Mouse (Mus musculus) MEL (cell line): ENCODE data around the gene Gdf11.

ENCODE experiments used
- EP300 ChIP-seq, 2 experiments: IDR thresholded peaks; 2 replicates each; pipeline ENCODE4 v1.6.1; 2011; ENCODE audit warnings: improper control_type of control experiment in 2 of 2, low read length in 2 of 2, low read depth in 1 of 2, mild to moderate bottlenecking in 1 of 2
- MYC ChIP-seq: IDR thresholded peaks from 2 replicates; pipeline ENCODE4 v1.6.1; 2011; ENCODE audit warnings: low read depth, mild to moderate bottlenecking, low read length, improper control_type of control experiment, moderate library complexity
- POLR2A ChIP-seq, 2 experiments: IDR thresholded peaks; 2 replicates each; pipeline ENCODE4 v1.6.1; 2011 to 2012; ENCODE audit warnings: low read length in 2 of 2, mild to moderate bottlenecking in 2 of 2, control low read depth in 1 of 2, improper control_type of control experiment in 1 of 2, low read depth in 1 of 2, moderate library complexity in 1 of 2; ENCODE audit not compliant: control insufficient read depth in 1 of 2, insufficient read depth in 1 of 2, poor library complexity in 1 of 2
- USF2 ChIP-seq, 2 experiments: IDR thresholded peaks; 2 replicates each; pipeline ENCODE4 v1.6.1; 2011 to 2012; ENCODE audit warnings: improper control_type of control experiment in 2 of 2, low read length in 2 of 2, borderline replicate concordance in 1 of 2, inconsistent platforms in 1 of 2, low read depth in 1 of 2, mild to moderate bottlenecking in 1 of 2; ENCODE audit not compliant: insufficient read depth in 1 of 2

DNA sequence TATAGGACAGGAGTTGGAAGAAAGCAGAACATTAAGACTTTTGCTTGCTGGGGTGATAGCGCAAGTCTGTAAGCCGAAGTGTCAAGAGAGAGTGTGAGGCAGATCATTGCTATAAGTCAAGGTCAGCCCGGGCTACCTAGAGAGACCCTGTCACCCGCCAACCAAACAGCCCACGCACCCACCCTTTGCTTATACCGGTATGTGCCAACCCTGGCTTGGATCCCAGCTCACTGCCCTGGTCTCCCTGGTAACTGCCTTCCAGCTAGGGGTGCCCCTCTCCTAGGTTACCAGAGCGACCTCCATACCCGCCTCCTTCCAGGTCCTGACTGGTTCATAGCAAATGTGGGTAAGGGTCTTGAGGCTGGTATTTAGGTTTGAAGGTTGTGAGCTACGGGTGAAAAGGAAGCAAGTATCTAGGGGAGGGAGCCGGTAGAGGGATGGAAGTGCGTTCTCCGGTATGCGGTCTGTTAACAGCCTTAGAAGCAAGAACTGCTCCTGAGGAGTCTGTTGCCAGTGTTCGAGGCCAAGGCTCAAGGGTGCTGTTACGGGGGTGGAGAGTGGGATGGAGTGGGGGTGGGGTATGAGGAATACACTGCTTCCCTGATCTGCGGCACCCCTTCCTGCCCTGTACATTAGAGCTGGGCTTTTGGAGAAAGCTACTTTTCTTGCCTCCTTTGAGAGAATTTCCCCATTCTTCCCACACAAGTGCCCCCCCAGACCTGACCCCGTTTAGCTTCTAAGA lies 4.6 kb upstream of the Gdf11 start:
- TF ChIP-seq EP300 (IDR thresholded peaks at IDR 0.05; ENCODE audit: low read depth in 1 of 2, low read length in 2 of 2) (no peak), MYC (no peak), POLR2A (IDR thresholded peaks at IDR 0.05; ENCODE audit: control insufficient read depth in 1 of 2, insufficient read depth in 1 of 2, low read depth in 1 of 2, low read length in 2 of 2, poor library complexity in 1 of 2) (no peak), USF2 (IDR thresholded peaks at IDR 0.05; ENCODE audit: borderline replicate concordance in 1 of 2, insufficient read depth in 1 of 2, low read depth in 1 of 2, low read length in 2 of 2) (no peak)
